Mouse (Mus musculus) urinary bladder, adult 18-20 months (tissue): Measurements from ENCODE around the gene Armh3.

Source experiments
- DNase-seq, 2 experiments: peaks; one replicate each; pipeline ENCODE4 v3.0.0; 2022; ENCODE audit warnings: low spot score in 2 of 2, mixed read lengths in 2 of 2

Gene Armh3

GRCm38 (mm10) chr19:45991171-45991570, 7.1 kb downstream of the Armh3 start:
- no peak for DNase-seq

- no peak for DNase-seq
Measured at GRCm38 (mm10) chr19:45988238-45988637, 10.1 kb downstream of the Armh3 start.

- DNase-seq: no peak
Measured at GRCm38 (mm10) chr19:45984379-45984778, 13.9 kb downstream of the Armh3 start.

DNA sequence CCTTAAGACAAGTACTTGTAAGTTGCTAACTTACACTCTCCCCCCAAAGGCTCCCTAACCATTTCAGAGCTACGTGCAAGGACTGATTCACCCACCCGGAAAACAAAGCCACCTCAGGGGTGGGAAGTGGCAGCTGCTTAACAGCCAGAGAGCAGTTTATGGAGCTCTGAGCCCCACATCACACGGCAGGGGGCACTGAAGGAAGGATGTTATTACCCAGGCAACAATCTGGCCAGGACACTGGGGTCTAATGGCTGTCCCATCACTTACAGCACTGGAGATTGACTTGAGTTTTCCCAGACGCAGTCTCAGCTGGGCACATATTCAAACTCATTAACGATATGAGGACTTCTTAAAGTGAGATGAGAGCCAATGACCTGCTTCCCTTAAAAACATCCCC, 37.5 kb downstream of the Armh3 start:
- no peak for DNase-seq

DNA sequence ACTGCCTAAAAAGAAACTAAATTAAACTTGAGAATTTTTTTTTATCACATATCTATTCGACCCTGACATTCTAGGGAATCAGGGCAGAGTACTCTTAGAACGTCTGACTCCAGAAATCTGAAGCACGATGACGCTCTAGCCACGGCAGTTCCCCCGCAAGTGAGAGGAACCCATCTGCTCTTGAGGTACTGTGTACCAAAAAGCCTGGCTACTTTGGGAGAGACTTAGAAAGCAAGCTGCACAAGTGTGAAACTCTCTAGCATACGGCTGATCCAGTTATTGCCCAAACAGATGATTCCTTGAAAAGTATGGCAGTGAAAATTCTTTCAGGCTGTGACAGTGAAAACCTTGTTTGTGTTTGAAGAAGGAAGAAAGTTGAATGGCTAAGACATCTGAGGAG, 41.6 kb downstream of the Armh3 start:
- no peak for DNase-seq

- peak in 1 of 2 experiments; percentile 7 for DNase-seq
Measured at GRCm38 (mm10) chr19:45953286-45953685, 45.0 kb downstream of the Armh3 start.

DNA sequence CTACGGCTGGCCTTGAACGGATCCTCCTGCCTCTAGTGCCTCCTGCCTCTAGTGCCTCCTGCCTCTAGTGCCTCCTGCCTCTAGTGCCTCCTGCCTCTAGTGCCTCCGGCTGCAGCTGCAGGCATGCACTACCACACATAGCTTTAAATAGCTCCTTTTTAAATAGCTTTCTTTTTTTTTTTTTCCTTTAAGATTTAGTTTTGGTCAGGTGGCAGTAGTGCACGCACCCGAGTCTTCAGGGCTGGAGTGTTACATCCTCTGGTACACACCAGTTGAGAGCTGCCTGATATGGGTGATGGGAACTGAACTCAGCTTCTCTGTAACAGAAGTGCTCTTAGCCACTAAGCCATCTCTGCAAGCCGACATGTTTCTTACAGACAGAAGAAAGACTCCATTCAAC, 49.1 kb downstream of the Armh3 start:
- no peak for DNase-seq

DNA sequence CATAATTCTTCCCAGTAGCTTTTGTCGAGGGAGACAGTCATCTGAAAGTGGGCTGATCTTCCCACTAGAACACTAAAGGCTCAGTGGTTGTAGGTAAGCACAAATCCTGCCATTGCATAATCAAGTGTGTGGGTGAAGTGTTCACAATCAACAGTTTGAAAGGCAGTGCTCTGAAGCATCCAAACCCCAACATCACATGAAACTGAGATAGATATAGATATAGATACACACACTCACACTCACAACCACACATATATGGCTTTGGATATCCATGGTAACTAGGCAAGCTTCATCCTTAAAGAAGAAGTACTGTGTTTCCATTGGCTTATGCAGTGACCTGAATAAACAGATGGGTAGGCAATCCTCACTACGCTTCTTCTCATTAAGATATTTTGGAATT, 50.5 kb downstream of the Armh3 start:
- DNase-seq: no peak

DNA sequence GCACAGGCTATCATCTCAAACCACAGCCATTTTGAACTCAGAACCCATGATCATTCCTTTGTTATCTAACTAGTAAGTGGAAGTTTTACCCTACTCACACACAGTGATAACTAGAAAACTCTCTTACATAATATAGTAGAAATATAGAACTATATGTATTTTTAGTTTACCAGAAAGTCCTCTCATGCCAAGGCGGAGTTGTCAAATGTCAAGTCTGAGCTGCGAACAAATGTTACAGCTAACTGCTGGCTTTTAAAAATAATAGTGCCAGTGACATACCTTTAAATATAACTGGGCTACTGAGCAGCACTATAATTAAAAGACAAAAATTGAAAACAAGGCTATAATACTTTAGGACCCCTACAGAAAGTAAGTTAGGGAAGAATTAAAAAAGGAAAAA, 51.0 kb downstream of the Armh3 start:
- no peak for DNase-seq

GRCm38 (mm10) chr19:45946541-45946940, 51.7 kb downstream of the Armh3 start:
- no peak for DNase-seq

DNA sequence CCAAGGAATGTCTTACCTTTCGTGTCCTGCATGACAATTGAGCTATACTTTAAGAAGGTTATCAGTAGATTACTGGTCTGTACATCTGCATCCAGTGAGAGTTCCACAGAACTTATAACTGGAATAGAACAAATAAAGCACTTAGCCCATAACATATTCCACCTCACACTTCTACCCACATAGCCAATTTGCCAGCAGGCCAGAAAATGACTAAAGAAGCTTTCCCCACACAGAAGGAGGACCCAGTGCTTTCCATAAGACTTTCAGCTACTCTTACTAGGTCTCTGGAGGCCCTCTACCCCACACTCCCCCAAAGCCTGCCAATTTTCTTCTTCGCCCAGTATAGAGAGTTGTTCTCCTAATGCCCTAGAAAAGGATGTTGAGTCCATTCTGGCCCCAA, 52.3 kb downstream of the Armh3 start:
- DNase-seq: no peak

DNA sequence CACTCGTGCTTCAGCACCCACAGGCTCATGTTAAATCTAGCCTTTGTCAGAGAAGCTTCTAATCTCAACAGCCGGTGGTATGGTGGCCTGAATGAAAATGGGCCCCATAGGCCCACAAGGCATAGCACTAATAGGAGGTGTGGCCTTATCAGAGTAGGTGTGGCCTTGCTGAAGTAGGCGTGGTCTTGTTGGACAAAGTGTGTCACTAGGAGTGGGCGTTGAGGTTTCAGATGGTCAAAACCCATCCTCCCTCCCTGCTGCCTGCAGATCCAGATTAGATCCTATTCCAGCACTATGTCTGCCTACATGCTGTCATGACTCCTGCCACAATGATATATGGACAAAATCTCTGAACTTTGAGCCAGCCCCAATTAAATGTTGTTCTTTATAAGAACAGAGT, 54.5 kb downstream of the Armh3 start:
- no peak for DNase-seq

- no peak for DNase-seq
Measured at GRCm38 (mm10) chr19:45938064-45938463, 60.2 kb downstream of the Armh3 start.

DNA sequence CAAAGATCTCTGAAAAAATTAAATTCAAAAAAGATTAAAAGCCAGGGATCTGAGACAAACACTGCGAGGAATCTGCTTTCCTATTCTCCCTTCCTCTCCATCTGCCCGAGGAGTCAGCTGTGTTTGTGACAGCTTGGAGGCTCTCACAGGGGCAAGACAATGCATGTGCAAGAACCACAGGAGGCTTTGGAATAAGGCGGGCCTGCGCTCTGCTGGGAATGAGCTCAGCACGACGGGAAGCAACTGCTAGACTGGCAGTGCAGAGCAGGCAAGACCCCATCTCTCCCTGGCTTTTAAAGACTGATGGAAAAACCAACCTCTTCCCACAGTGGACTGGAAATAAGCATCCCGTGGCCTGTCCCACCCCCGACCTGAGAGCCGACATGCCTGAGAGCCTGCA, 60.8 kb downstream of the Armh3 start:
- no peak for DNase-seq

DNA sequence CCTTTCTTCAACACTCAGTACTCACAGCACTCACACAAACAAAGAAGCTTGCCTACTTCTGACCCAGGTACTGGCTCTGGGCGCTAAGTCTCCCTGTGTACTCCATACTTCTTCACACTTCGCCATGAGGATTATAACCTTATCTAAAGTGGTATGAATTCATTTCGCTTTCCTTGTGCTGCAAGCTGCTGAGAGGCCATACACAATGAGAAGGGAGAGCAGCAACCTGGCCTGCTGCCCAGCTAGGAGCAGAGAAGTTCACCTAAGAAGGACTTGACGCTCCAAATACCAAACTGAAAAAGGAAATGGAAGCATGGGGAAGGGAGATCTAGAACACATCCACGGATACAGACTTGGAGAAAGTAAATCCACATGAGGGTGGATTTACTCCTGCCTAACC, 71.1 kb downstream of the Armh3 start:
- no peak for DNase-seq

DNA sequence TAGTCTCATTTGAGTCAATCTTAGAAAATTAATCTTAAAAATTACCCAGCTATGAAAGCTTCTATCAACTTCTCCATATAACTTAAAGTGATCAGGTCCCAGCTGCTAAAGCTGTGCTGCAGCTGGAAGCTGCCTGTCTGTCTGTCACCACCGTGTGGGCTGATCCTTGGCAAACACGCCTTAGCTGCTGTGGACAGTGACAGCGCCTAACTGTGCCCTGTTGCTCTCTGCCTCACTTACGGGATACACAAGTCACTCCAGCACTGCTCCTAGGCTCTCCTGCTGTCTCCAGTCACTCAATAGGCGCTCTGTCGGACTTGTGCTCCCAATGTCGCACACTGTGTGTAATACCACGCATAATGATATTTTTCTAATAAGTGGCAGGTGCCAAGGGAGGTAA, 71.9 kb downstream of the Armh3 start:
- DNase-seq: no peak

DNA sequence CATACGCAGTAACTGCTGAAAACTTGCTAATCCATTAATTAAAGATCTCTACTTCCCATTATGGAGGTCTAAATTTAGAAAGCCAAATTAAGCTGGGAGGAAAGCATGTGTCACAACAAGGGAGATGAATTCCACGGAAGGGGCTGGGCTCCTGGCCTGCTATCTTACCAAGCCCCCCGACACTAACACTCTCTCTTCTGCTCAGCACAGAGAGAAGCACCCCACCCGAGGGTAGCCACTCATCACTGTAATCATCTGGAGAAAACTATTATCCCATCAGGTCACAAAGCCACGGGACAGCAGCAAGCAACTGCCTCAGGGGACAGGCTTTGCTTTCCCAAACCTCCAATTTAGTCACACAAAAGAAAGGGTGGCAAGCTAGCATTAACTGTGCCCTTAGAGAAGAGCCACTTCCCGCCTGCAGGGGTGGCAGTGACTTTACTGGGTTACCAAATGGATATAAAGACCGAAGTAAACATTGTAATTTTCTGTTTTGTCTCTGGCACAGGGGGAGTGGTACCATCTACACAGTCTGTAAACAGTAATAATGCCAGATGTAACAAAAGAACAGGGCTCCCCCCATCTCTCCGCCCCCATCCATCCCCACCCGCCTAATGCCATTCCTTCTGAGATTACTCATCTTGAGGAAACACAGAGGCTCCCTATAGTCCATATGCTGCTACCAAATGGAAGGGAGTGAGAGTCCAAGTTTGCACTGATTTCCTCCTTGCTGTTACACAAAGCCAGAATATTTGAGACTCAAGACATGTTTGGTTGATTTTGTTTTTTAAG, 77.8 kb downstream of the Armh3 start:
- DNase-seq: no peak

GRCm38 (mm10) chr19:45918406-45918805, 79.9 kb downstream of the Armh3 start:
- no peak for DNase-seq

- DNase-seq: no peak
Measured at GRCm38 (mm10) chr19:45917856-45918255, 80.4 kb downstream of the Armh3 start.

DNA sequence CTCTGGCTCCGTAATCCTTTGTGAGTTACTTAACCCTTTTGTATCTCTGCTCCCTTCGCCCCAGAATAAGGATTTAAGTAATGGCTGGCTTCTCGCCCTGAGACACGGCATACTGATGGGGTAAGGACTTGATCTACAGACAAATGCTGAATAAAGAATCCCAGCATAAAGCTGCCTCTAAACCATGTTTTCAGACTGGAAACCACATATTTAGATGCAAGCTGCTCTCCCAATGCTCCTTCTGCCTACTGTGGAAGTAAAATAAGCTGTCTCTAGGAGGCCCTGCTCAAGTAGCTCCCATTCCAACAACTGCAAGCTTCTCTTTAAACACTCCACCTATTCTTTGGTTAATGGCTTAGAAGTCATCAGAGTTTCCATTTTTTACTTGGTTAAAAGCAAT, 81.8 kb downstream of the Armh3 start:
- no peak for DNase-seq

DNA sequence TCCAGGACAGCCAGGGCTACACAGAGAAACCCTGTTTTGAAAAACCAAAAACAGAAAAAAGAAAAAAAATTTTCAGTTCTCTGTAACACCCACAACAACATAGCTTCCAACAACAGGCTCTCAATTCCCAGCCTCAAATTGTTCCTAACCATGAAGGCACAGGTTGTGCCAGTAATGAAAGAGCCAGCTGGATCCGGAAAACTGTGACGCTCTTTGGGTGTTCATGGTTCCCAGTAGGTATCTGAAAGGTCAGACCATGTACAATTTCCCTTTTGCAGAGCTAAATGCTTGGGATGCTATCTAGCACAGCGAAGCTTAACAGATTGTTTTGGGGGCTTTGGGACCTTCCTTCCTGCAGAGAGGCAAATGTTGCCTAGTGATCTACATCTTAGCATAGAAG, 82.3 kb downstream of the Armh3 start:
- no peak for DNase-seq

DNA sequence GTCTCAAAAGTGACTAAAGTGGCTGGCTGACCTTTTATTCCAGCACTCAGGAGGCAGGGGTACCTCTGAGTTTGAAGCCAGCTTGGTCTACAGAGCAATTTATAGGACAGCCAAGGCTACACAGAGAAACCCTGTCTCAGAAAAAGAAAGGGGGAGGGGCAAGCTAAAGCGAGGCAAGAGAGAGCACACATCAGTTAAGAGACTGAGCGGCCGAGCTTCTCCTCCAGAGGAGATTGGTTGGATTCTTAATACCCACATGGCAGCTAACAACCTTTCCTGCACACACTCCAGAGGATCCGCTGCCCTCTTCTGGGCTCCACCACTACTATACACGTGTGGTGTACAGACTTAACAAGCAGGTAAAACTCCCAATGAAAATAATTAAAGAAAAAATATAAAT, 85.3 kb downstream of the Armh3 start:
- DNase-seq: no peak

- DNase-seq: no peak
Measured at GRCm38 (mm10) chr19:45912376-45912775, 85.9 kb downstream of the Armh3 start.
